Mouse (Mus musculus): ENCODE data around the gene 5031410I06Rik. TPM values are rescaled to one million over a fixed set of nuclear protein-coding genes. Genes with fewer than 3 reads are reported as not detected.
A peak's percentile ranks its signal among the peaks of the same experiment; 100 is the strongest.
"Not testable (repeated sequence)": the region's sequence is repeated elsewhere in the genome, so short reads cannot be mapped to it uniquely, and the experiment has no call there.

5031410I06Rik gene
- total RNA-seq (2014; rRNA removed) (not detected in 2 replicates), polyA plus RNA-seq (2015; fragmentation: Nextera tagmentation; extraction: Ambion mirVana) (0.09 and 0.25 TPM in 2 replicates)

GRCm38 (mm10) chr5:26105262-26105661, at the start of gene 5031410I06Rik:
Gene 5031410I06Rik, minus strand, starts transcription at chr5:26105362.
- H3K4me3 ChIP-seq (ENCODE audit: low read length); DNase-seq (ENCODE audit: low spot score); H3K36me3 ChIP-seq (ENCODE audit: insufficient read depth, low read length); H3K9me3 ChIP-seq (ENCODE audit: low read length); H3K27ac ChIP-seq; H3K4me2 ChIP-seq (ENCODE audit: low read depth, low read length); H3K4me1 ChIP-seq (ENCODE audit: insufficient read depth, low read length); H3K27me3 ChIP-seq (ENCODE audit: insufficient read depth, low read length); H3K9ac ChIP-seq (replicated peaks; ENCODE audit: low read length); ATAC-seq: not testable (repeated sequence)
- WGBS, result no CpG with 5 or more reads among the region's 3 CpGs

DNA sequence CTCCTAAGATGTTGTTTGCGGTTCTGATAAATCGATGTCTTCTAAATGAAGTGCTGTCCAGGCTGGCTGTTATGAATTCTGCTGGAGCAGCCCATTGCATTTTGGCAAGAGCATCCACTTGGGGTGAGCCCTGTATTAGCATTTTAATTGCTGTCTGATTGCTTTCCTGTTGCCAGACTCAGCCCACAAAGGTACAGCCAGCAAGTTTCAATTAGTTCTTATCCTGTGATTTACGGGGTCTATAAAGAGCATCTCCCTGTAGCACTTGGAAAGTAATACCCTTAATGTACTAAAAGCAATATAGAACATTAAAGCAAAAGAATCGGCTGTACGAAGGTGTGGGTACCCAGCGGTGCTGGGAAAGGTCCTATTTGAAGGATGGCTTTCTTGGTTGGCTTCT, 37.7 kb upstream of the 5031410I06Rik start:
- DNase-seq (ENCODE audit: low spot score) (peak; percentile 51), ATAC-seq (0 out of 2 replicates have a peak, but pooled peaks have one; percentile 45)
- Histone ChIP-seq H3K27me3 (ENCODE audit: insufficient read depth, low read length) (no peaks in the 10 kb centered on the region), H3K4me1 (ENCODE audit: insufficient read depth, low read length) (no peaks in the 10 kb centered on the region), H3K9me3 (ENCODE audit: low read length) (no peaks in the 10 kb centered on the region), H3K4me3 (ENCODE audit: low read length) (no peak overlapping the region), H3K9ac (replicated peaks; ENCODE audit: low read length) (no peak overlapping the region), H3K4me2 (ENCODE audit: low read depth, low read length) (no peak overlapping the region), H3K36me3 (ENCODE audit: insufficient read depth, low read length) (no peaks in the 10 kb centered on the region), H3K27ac (no peak overlapping the region)
- TF ChIP-seq CTCF (IDR thresholded peaks at IDR 0.05; ENCODE audit: low read depth), result no peak
- 49% methylated on average over 6 of the region's 6 CpGs for WGBS

DNA sequence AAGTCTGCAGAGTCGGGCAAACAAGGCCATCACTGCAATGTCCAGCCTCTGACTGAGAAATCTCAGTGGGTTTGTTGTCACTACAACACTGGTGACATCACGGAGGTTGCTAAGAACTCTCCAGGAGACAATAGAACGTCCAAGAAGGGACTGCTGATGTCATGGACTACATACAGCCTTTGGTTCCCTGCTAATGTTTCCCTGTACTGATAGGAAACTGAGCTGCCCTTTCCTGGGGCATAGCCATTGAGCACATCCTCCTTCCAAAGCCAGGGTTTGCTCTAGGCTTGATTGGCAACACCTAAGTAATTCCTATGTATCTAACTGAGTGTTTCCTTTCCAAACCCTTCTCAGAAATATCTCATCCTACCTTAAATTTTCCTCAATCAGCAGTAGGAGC, 16.2 kb upstream of the 5031410I06Rik start, which contains the start of gene Gm10220:
Gene Gm10220 (minus strand): TSS at position 101 of the 400 bp plus-strand sequence.
- not testable (repeated sequence) for H3K4me1 ChIP-seq (ENCODE audit: insufficient read depth, low read length); H3K9me3 ChIP-seq (ENCODE audit: low read length); H3K4me3 ChIP-seq (ENCODE audit: low read length); H3K9ac ChIP-seq (replicated peaks; ENCODE audit: low read length); ATAC-seq; H3K4me2 ChIP-seq (ENCODE audit: low read depth, low read length); H3K27me3 ChIP-seq (ENCODE audit: insufficient read depth, low read length); H3K36me3 ChIP-seq (ENCODE audit: insufficient read depth, low read length); H3K27ac ChIP-seq; DNase-seq (ENCODE audit: low spot score)
- no CpG with 5 or more reads among the region's 3 CpGs for WGBS

DNA sequence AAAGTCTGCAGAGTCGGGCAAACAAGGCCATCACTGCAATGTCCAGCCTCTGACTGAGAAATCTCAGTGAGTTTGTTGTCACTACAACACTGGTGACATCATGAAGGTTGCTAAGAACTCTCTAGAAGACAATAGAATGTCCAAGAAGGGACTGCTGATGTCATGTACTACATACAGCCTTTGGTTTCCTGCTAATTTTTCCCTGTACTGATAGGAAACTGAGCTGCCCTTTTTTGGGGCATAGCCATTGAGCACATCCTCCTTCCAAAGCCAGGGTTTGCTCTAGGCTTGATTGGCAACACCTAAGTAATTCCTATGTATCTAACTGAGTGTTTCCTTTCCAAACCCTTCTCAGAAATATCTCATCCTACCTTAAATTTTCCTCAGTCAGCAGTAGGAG, 16.0 kb downstream of the 5031410I06Rik start, which contains the start of gene Gm10471:
Gene Gm10471 (minus strand): TSS at position 101 of the 400 bp plus-strand sequence.
- H3K4me1 ChIP-seq (ENCODE audit: insufficient read depth, low read length); H3K27me3 ChIP-seq (ENCODE audit: insufficient read depth, low read length); H3K27ac ChIP-seq; H3K4me2 ChIP-seq (ENCODE audit: low read depth, low read length); H3K9ac ChIP-seq (replicated peaks; ENCODE audit: low read length); DNase-seq (ENCODE audit: low spot score); H3K36me3 ChIP-seq (ENCODE audit: insufficient read depth, low read length); H3K4me3 ChIP-seq (ENCODE audit: low read length); ATAC-seq; H3K9me3 ChIP-seq (ENCODE audit: low read length): not testable (repeated sequence)
- 94% methylated on average over 1 of the region's 1 CpGs for WGBS

DNA sequence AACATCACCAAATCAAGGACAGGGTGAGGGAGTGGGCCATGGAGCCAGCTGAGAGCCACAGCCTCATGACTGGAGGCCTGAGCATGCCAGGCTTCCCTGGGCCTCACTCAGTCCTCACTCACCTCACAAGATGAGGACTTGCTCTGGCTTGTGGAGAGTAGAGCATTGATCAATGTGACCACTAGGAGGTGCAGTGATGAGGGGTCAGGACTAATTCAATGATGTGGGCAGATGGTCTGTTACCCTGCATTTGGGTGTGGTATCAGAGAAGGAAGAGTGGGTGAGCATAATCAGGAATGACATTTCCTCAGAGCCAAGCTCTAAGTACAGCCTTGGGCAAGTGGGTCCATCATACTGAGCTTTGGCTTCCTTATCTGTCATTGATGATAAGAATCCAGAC, 26.1 kb downstream of the 5031410I06Rik start:
- TF ChIP-seq CTCF (IDR thresholded peaks at IDR 0.05; ENCODE audit: low read depth), result 0 out of 2 replicates have a peak, but pooled peaks have one; percentile 4
- H3K4me2 ChIP-seq (ENCODE audit: low read depth, low read length); ATAC-seq; H3K27me3 ChIP-seq (ENCODE audit: insufficient read depth, low read length); H3K27ac ChIP-seq; H3K4me3 ChIP-seq (ENCODE audit: low read length); H3K9me3 ChIP-seq (ENCODE audit: low read length); H3K4me1 ChIP-seq (ENCODE audit: insufficient read depth, low read length); H3K9ac ChIP-seq (replicated peaks; ENCODE audit: low read length); H3K36me3 ChIP-seq (ENCODE audit: insufficient read depth, low read length): not testable (repeated sequence)
- peak; percentile 1 for DNase-seq (ENCODE audit: low spot score)

DNA sequence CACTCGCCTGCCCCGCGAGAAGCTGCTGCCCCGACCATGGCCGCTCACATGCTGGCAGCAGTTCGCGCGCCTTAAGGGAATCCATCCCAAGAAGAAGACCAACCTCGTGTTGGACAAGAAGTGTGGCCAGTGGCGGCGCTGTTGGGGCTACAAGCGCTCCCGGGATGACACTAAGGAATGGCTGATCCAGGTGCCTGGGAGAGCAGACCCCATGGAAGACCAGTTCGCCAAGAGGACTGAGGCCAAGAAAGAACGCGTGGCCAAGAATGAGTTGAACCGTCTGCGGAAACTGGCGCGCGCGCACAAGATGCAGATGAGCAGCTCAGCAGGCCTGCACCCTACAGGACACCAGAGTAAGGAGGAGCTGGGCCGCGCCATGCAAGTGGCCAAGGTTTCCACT, 34.4 kb downstream of the 5031410I06Rik start:
- TF ChIP-seq CTCF (IDR thresholded peaks at IDR 0.05; ENCODE audit: low read depth), result no peak
- H3K27me3 ChIP-seq (ENCODE audit: insufficient read depth, low read length), result no peaks in the 10 kb centered on the region
- DNase-seq (ENCODE audit: low spot score) (no peak), ATAC-seq (no peak)
- H3K4me2 ChIP-seq (ENCODE audit: low read depth, low read length), result no peak overlapping the region
- no peaks in the 10 kb centered on the region for H3K36me3 ChIP-seq (ENCODE audit: insufficient read depth, low read length)
- peaks cover 3% of the 10 kb centered on the region; the same call in 1 of the 2 replicates for H3K9me3 ChIP-seq (ENCODE audit: low read length)
- H3K4me1 ChIP-seq (ENCODE audit: insufficient read depth, low read length), result no peaks in the 10 kb centered on the region
- H3K4me3 ChIP-seq (ENCODE audit: low read length), result no peak overlapping the region
- H3K27ac ChIP-seq, result no peak overlapping the region
- WGBS, result 93% methylated on average over 24 of the region's 24 CpGs
- no peak overlapping the region for H3K9ac ChIP-seq (replicated peaks; ENCODE audit: low read length)

GRCm38 (mm10) chr5:26058481-26058880, 46.7 kb downstream of the 5031410I06Rik start, which contains the start of gene Gm7347:
Gene Gm7347, minus strand, starts transcription at chr5:26058581.
- no CpG with 5 or more reads among the region's 2 CpGs for WGBS
- not testable (repeated sequence) for H3K4me3 ChIP-seq (ENCODE audit: low read length); H3K36me3 ChIP-seq (ENCODE audit: insufficient read depth, low read length); H3K4me1 ChIP-seq (ENCODE audit: insufficient read depth, low read length); H3K4me2 ChIP-seq (ENCODE audit: low read depth, low read length); DNase-seq (ENCODE audit: low spot score); H3K27ac ChIP-seq; H3K9me3 ChIP-seq (ENCODE audit: low read length); H3K9ac ChIP-seq (replicated peaks; ENCODE audit: low read length); ATAC-seq; H3K27me3 ChIP-seq (ENCODE audit: insufficient read depth, low read length)

Other genes starting within 250 kb of the 5031410I06Rik start
- 0.32 TPM in 1 of 2 replicates, not detected in the other for gene Gm21663, start 163.0 kb downstream of the 5031410I06Rik start, total RNA-seq (2014; rRNA removed)
- 0.18 TPM in 1 of 2 replicates, not detected in the other for gene Gm21663, start 163.0 kb downstream of the 5031410I06Rik start, polyA plus RNA-seq (2015; fragmentation: Nextera tagmentation; extraction: Ambion mirVana)
- gene Gm21671, start 150.9 kb downstream of the 5031410I06Rik start, total RNA-seq (2014; rRNA removed), result 0.18 TPM in 1 of 2 replicates, not detected in the other
- gene Gm21671, start 150.9 kb downstream of the 5031410I06Rik start, polyA plus RNA-seq (2015; fragmentation: Nextera tagmentation; extraction: Ambion mirVana), result 0.11 and 0.13 TPM in 2 replicates
- gene Gm21680, start 132.7 kb downstream of the 5031410I06Rik start, total RNA-seq (2014; rRNA removed), result not detected in 2 replicates
- gene Gm21680, start 132.7 kb downstream of the 5031410I06Rik start, polyA plus RNA-seq (2015; fragmentation: Nextera tagmentation; extraction: Ambion mirVana), result not detected in 2 replicates
- not detected in 2 replicates for gene Gm21698, start 116.7 kb downstream of the 5031410I06Rik start, total RNA-seq (2014; rRNA removed)
- gene Gm21698, start 116.7 kb downstream of the 5031410I06Rik start, polyA plus RNA-seq (2015; fragmentation: Nextera tagmentation; extraction: Ambion mirVana), result 0.11 and 0.35 TPM in 2 replicates
- gene Gm1979, start 100.6 kb downstream of the 5031410I06Rik start, total RNA-seq (2014; rRNA removed), result 0.07 and 0.10 TPM in 2 replicates
- gene Gm1979, start 100.6 kb downstream of the 5031410I06Rik start, polyA plus RNA-seq (2015; fragmentation: Nextera tagmentation; extraction: Ambion mirVana), result 0.47 TPM in 1 of 2 replicates, not detected in the other
- not detected in 2 replicates for gene Gm5862, start 82.4 kb downstream of the 5031410I06Rik start, total RNA-seq (2014; rRNA removed)
- not detected in 2 replicates for gene Gm5862, start 82.4 kb downstream of the 5031410I06Rik start, polyA plus RNA-seq (2015; fragmentation: Nextera tagmentation; extraction: Ambion mirVana)
- 0.05 TPM in 1 of 2 replicates, not detected in the other for gene Speer4a, start 65.8 kb downstream of the 5031410I06Rik start, total RNA-seq (2014; rRNA removed)
- gene Speer4a, start 65.8 kb downstream of the 5031410I06Rik start, polyA plus RNA-seq (2015; fragmentation: Nextera tagmentation; extraction: Ambion mirVana), result 0.25 and 0.36 TPM in 2 replicates
- gene Gm7347, start 46.8 kb downstream of the 5031410I06Rik start, total RNA-seq (2014; rRNA removed), result not detected in 2 replicates
- gene Gm7347, start 46.8 kb downstream of the 5031410I06Rik start, polyA plus RNA-seq (2015; fragmentation: Nextera tagmentation; extraction: Ambion mirVana), result 0.34 TPM in 1 of 2 replicates, not detected in the other
- not detected in 2 replicates for gene Gm10471, start 16.1 kb downstream of the 5031410I06Rik start, total RNA-seq (2014; rRNA removed)
- gene Gm10471, start 16.1 kb downstream of the 5031410I06Rik start, polyA plus RNA-seq (2015; fragmentation: Nextera tagmentation; extraction: Ambion mirVana), result 0.11 TPM in 1 of 2 replicates, not detected in the other
- not detected in 2 replicates for gene Gm10220, start 16.1 kb upstream of the 5031410I06Rik start, total RNA-seq (2014; rRNA removed)
- 0.11 and 0.13 TPM in 2 replicates for gene Gm10220, start 16.1 kb upstream of the 5031410I06Rik start, polyA plus RNA-seq (2015; fragmentation: Nextera tagmentation; extraction: Ambion mirVana)
- 0.40 and 1.2 TPM in 2 replicates for gene Gm7361, start 152.3 kb upstream of the 5031410I06Rik start, total RNA-seq (2014; rRNA removed)
- 0.24 and 0.34 TPM in 2 replicates for gene Gm7361, start 152.3 kb upstream of the 5031410I06Rik start, polyA plus RNA-seq (2015; fragmentation: Nextera tagmentation; extraction: Ambion mirVana)

Data from hindbrain, postnatal 0 days (tissue).